Mouse (Mus musculus) thymus, adult 2 months (tissue): ENCODE results near the gene Tmem131.

Experiments
- CTCF ChIP-seq: fragments of 200-500 bp; IDR thresholded peaks from 2 replicates; pipeline ENCODE4 v1.5.1; 2012; ENCODE audit warnings: mild to moderate bottlenecking, control low read depth, low read length, moderate library complexity, borderline replicate concordance; ENCODE audit not compliant: control insufficient read depth, poor library complexity, insufficient read depth; ENCODE audit errors: extremely low read depth
- POLR2A ChIP-seq: fragments of 200-500 bp; IDR thresholded peaks from 2 replicates; pipeline ENCODE4 v1.6.1; 2012; ENCODE audit warnings: mild to moderate bottlenecking, low read length, control low read depth, moderate library complexity; ENCODE audit not compliant: control insufficient read depth, poor library complexity, insufficient read depth; ENCODE audit errors: extremely low read depth

DNA sequence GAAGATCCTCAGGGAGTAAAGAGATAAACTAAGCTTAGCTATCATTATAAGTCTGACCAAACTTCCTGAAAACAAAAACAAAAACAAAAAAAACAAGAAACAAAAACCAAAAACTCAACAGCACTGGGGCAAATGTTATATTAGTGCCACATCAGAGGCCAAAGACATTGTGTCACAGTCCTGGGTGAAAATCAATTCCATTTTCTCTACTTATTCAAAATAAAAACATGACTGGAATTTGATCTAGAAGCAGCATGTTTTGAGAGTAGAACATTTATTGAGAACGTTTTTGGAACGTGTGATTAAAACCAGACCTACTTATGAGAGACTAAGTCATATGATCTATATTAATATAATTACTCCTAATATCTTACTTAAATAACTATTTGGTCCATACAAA lies 6.5 kb downstream of the Tmem131 start:
- TF ChIP-seq CTCF (no peak), POLR2A (no peak)
